Mouse (Mus musculus): ENCODE measurements around the gene Spata17. TPM values are rescaled to one million over a fixed set of nuclear protein-coding genes. Genes with fewer than 3 reads are reported as not detected.

The Spata17 gene
- polyA plus RNA-seq, 1 experiment from 2014 or later = 0.86 TPM

GRCm38 (mm10) chr1:187238061-187238460 is 22.8 kb upstream of the Spata17 start:
- no peak for ATAC-seq (replicated peaks; ENCODE audit: low FRiP score, low read depth)
- H3K27ac ChIP-seq = no peak overlapping the region

DNA sequence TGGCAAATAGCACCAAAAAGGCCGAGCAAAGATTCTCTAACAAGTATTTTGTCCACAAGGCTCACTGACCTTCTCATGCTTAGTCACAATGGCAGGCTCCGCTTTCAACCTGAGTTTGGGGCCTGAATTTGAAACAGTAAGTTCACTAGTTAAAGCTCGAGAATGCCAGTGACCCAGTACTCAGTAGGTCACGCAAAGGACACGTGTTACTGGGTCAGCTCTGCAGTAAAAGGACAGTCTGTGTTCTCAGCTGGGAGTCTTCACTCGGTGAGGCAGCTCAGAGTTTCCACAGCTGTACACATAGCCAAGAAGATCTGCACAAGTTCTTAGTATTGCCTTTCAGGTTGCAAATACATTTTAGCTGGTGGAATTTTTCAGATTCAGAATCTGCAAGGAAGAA is 21.0 kb upstream of the Spata17 start:
- WGBS = 47% methylated on average over 6 of the region's 6 CpGs
- H3K4me1 ChIP-seq (replicated peaks; ENCODE audit: insufficient read depth, low read length) = no peaks in the 10 kb centered on the region
- peak; percentile 38 for DNase-seq (ENCODE audit: low spot score)
- no peaks in the 10 kb centered on the region for H3K27me3 ChIP-seq (ENCODE audit: insufficient read depth, low read length)
- no peaks in the 10 kb centered on the region for H3K9me3 ChIP-seq (replicated peaks; ENCODE audit: low read length)
- no peak for ATAC-seq (replicated peaks; ENCODE audit: low FRiP score, low read depth)
- no peak overlapping the region for H3K4me2 ChIP-seq (ENCODE audit: low read length)
- H3K27ac ChIP-seq = no peak overlapping the region
- no peak overlapping the region for H3K9ac ChIP-seq (ENCODE audit: low read depth, low read length)
- no peak overlapping the region for H3K4me3 ChIP-seq (replicated peaks; ENCODE audit: low read depth, low read length)
- no peak for TF ChIP-seq CTCF (IDR thresholded peaks at IDR 0.05; ENCODE audit: low read depth)
- 0 out of 2 replicates have a peak, but pooled peaks cover 3% of the 10 kb centered on the region for H3K36me3 ChIP-seq (ENCODE audit: insufficient read depth, low read length)

More at GRCm38 (mm10) chr1:187238061-187238460, 22.8 kb upstream of the Spata17 start:
- no peaks in the 10 kb centered on the region for H3K4me1 ChIP-seq (replicated peaks; ENCODE audit: insufficient read depth, low read length)
- H3K9me3 ChIP-seq (replicated peaks; ENCODE audit: low read length) = no peaks in the 10 kb centered on the region
- no peak overlapping the region for H3K4me2 ChIP-seq (ENCODE audit: low read length)
- DNase-seq (ENCODE audit: low spot score) = no peak
- WGBS = 83% methylated on average over 4 of the region's 4 CpGs
- H3K27me3 ChIP-seq (ENCODE audit: insufficient read depth, low read length) = no peaks in the 10 kb centered on the region
- 0 out of 2 replicates have a peak, but pooled peaks cover 3% of the 10 kb centered on the region for H3K36me3 ChIP-seq (ENCODE audit: insufficient read depth, low read length)
- no peak for TF ChIP-seq CTCF (IDR thresholded peaks at IDR 0.05; ENCODE audit: low read depth)
- no peak overlapping the region for H3K4me3 ChIP-seq (replicated peaks; ENCODE audit: low read depth, low read length)
- no peak overlapping the region for H3K9ac ChIP-seq (ENCODE audit: low read depth, low read length)

- ATAC-seq (replicated peaks; ENCODE audit: low FRiP score, low read depth) (no peak), DNase-seq (ENCODE audit: low spot score) (no peak)
- TF ChIP-seq CTCF (IDR thresholded peaks at IDR 0.05; ENCODE audit: low read depth) = no peak
- Histone ChIP-seq H3K9ac (ENCODE audit: low read depth, low read length) (no peak overlapping the region), H3K9me3 (replicated peaks; ENCODE audit: low read length) (no peaks in the 10 kb centered on the region), H3K27me3 (ENCODE audit: insufficient read depth, low read length) (no peaks in the 10 kb centered on the region), H3K4me1 (replicated peaks; ENCODE audit: insufficient read depth, low read length) (no peaks in the 10 kb centered on the region), H3K4me2 (ENCODE audit: low read length) (no peak overlapping the region), H3K4me3 (replicated peaks; ENCODE audit: low read depth, low read length) (no peak overlapping the region), H3K27ac (no peak overlapping the region), H3K36me3 (ENCODE audit: insufficient read depth, low read length) (0 out of 2 replicates have a peak, but pooled peaks cover 3% of the 10 kb centered on the region)
- WGBS = 84% methylated on average over 3 of the region's 3 CpGs
Observed at GRCm38 (mm10) chr1:187235161-187235560, 19.9 kb upstream of the Spata17 start.

DNA sequence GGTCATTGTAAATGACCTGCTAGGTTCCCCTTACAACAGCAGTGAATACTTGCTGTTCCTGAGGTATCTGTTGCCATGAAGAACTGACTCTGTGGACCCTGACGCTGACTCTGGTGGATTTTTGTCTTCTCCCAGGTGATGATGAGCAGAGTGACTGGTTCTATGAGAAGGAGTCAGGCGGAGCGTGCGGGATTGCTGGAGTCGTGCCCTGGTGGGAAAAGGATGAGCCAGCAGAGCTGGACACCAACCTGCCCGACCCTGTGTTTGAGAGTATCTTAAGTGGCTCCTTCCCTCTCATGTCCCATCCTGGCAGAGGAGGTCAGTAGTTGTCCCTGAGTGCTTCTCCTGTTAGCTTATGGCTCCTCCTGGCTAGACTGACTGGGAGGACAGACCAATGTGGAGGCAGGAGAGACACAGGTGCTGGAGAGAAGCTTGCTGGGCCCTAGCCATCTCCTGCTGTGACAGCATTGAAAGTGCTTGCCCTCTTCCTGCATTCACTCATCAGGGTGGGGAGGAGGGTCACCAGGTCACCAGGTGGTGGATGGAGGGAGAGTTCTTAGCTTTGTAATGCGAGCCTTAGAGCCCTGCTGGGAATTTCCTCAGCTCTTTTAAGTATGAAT is 17.8 kb upstream of the Spata17 start:
- WGBS = 70% methylated on average over 7 of the region's 7 CpGs
- no peak for ATAC-seq (replicated peaks; ENCODE audit: low FRiP score, low read depth)
- TF ChIP-seq CTCF (IDR thresholded peaks at IDR 0.05; ENCODE audit: low read depth) = no peak
- Histone ChIP-seq H3K4me2 (ENCODE audit: low read length) (no peak overlapping the region), H3K9me3 (replicated peaks; ENCODE audit: low read length) (no peaks in the 10 kb centered on the region), H3K9ac (ENCODE audit: low read depth, low read length) (no peak overlapping the region), H3K36me3 (ENCODE audit: insufficient read depth, low read length) (0 out of 2 replicates have a peak, but pooled peaks cover 3% of the 10 kb centered on the region), H3K27ac (no peak overlapping the region), H3K4me3 (replicated peaks; ENCODE audit: low read depth, low read length) (no peak overlapping the region), H3K4me1 (replicated peaks; ENCODE audit: insufficient read depth, low read length) (peaks cover under 1% of the 10 kb centered on the region; the same call in 1 of the 2 replicates), H3K27me3 (ENCODE audit: insufficient read depth, low read length) (no peaks in the 10 kb centered on the region)
- no peak for DNase-seq (ENCODE audit: low spot score)

DNA sequence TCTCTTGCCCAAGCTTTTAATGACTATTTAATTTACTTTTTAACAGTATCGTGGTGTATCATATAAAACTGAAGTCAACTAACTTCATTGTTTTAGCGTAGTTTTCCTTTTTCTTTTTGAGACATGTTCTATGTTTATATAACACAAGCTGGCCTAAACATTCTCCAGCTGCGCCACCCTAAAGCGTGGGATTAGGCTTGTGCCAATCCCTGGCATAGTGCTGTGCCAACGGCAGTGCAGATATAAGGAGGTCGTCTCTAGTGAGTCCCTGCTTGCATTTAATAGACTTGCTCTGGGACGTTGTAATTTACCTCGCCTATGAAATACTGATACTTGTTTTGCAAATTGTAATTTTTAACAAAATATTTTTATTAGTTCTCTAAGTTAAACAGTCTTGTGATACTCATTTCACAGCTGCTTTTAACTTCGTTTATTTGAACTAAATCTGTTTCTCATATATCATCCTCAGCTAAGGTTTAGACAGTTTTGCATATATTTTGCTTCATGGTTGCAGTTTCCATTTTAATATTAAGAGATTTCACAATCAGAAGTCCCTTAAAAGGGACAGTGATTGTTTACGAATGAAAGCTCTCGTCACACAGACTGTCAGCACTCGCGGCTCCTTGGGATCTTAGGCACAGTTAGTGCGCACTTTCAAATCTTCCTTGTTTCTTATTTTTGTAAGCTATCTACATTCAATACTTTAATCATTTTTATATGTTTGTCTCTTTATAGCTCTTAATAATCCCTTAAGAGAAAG is 17.1 kb upstream of the Spata17 start:
- no peak for ATAC-seq (replicated peaks; ENCODE audit: low FRiP score, low read depth)
- H3K4me2 ChIP-seq (ENCODE audit: low read length) = no peak overlapping the region

DNA sequence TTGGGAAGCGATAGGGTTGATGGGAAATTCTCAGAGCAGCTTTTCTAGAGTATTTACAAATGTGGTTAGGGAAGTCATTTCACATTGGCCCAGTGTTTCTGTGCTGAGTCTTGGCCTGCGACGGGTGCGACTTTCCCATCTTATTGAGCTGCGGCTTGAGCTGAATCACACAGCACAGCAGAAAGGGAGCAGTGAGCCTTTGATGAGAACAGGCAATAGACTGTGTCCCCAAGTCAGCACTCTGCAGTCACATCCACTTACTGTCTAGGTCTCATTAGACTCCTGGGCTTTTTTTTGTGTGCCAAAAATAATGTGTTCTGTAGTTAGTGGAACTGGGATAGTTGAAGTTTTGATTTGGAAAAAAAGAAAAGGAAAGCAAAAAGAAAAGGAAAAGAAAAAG is 15.0 kb upstream of the Spata17 start:
- Histone ChIP-seq H3K4me3 (replicated peaks; ENCODE audit: low read depth, low read length) (no peak overlapping the region), H3K36me3 (ENCODE audit: insufficient read depth, low read length) (0 out of 2 replicates have a peak, but pooled peaks cover 3% of the 10 kb centered on the region), H3K27me3 (ENCODE audit: insufficient read depth, low read length) (no peaks in the 10 kb centered on the region), H3K4me1 (replicated peaks; ENCODE audit: insufficient read depth, low read length) (peaks cover 6% of the 10 kb centered on the region; the same call in 1 of the 2 replicates), H3K27ac (no peak overlapping the region), H3K9ac (ENCODE audit: low read depth, low read length) (no peak overlapping the region), H3K9me3 (replicated peaks; ENCODE audit: low read length) (no peaks in the 10 kb centered on the region), H3K4me2 (ENCODE audit: low read length) (no peak overlapping the region)
- WGBS = 88% methylated on average over 5 of the region's 5 CpGs
- DNase-seq (ENCODE audit: low spot score) = no peak
- no peak for ATAC-seq (replicated peaks; ENCODE audit: low FRiP score, low read depth)
- TF ChIP-seq CTCF (IDR thresholded peaks at IDR 0.05; ENCODE audit: low read depth) = no peak

More for the DNA sequence above, 17.1 kb upstream of the Spata17 start:
- Histone ChIP-seq H3K4me3 (replicated peaks; ENCODE audit: low read depth, low read length) (no peak overlapping the region), H3K4me1 (replicated peaks; ENCODE audit: insufficient read depth, low read length) (peaks cover 6% of the 10 kb centered on the region; the same call in 1 of the 2 replicates), H3K27me3 (ENCODE audit: insufficient read depth, low read length) (no peaks in the 10 kb centered on the region), H3K27ac (no peak overlapping the region), H3K9me3 (replicated peaks; ENCODE audit: low read length) (no peaks in the 10 kb centered on the region), H3K36me3 (ENCODE audit: insufficient read depth, low read length) (0 out of 2 replicates have a peak, but pooled peaks cover 3% of the 10 kb centered on the region), H3K9ac (ENCODE audit: low read depth, low read length) (no peak overlapping the region)
- WGBS = 89% methylated on average over 14 of the region's 14 CpGs
- no peak for TF ChIP-seq CTCF (IDR thresholded peaks at IDR 0.05; ENCODE audit: low read depth)
- no peak for DNase-seq (ENCODE audit: low spot score)

Data from kidney, postnatal 0 days (tissue).